In genomic region chr14:115392894-115393524, GRCm38 (mm10) we compare ENCODE assay signal across 9 mouse cellular contexts.
DNase-seq lines count a peak whose midpoint lies in the region; ATAC-seq and TF ChIP-seq lines count a peak whose summit lies in the region.
"Had no signal": no experiment of that assay in that cellular context is flagged by ENCODE, and none has a peak within 500 bp of the region (broad histone marks: within the 10 kb centered on the region; RNA-seq: fewer than 3 reads in every experiment).

No protein-coding gene starts in this region.

- no peaks in the 10 kb centered on the region for H3K9me3 ChIP-seq in liver, embryonic 12.5 days (replicated peaks)
- H3K9me3 ChIP-seq in limb, embryonic 14.5 days (ENCODE audit: control insufficient read depth, low read length) = no peaks in the 10 kb centered on the region
- no peaks in the 10 kb centered on the region for H3K9me3 ChIP-seq in neural tube, embryonic 14.5 days (ENCODE audit: control insufficient read depth, low read length)

- H3K4me1 ChIP-seq in liver, embryonic 12.5 days = no peaks in the 10 kb centered on the region
- H3K4me1 ChIP-seq in limb, embryonic 14.5 days (ENCODE audit: control insufficient read depth, insufficient read depth, low read length) = no peaks in the 10 kb centered on the region
- no peaks in the 10 kb centered on the region for H3K4me1 ChIP-seq in neural tube, embryonic 14.5 days (ENCODE audit: control insufficient read depth, insufficient read depth, low read length)

- H3K9ac ChIP-seq in liver, embryonic 12.5 days = no peak overlapping the region
- H3K9ac ChIP-seq in limb, embryonic 14.5 days (ENCODE audit: low read depth, low read length, severe bottlenecking) = no peak overlapping the region
- no peak overlapping the region for H3K9ac ChIP-seq in neural tube, embryonic 14.5 days (replicated peaks; ENCODE audit: low read depth, low read length)

- 41% methylated on average over 14 of the region's 14 CpGs for WGBS in liver, embryonic 12.5 days (ENCODE audit: insufficient replicate concordance)
- WGBS in limb, embryonic 14.5 days = 47% methylated on average over 14 of the region's 14 CpGs
- 50% methylated on average over 14 of the region's 14 CpGs for WGBS in neural tube, embryonic 14.5 days

- H3K36me3 ChIP-seq in liver, embryonic 12.5 days = no peaks in the 10 kb centered on the region
- H3K36me3 ChIP-seq in limb, embryonic 14.5 days (ENCODE audit: control insufficient read depth, insufficient read depth, low read length) = no peaks in the 10 kb centered on the region
- no peaks in the 10 kb centered on the region for H3K36me3 ChIP-seq in neural tube, embryonic 14.5 days (ENCODE audit: control insufficient read depth, insufficient read depth, low read length)

- no peaks in the 10 kb centered on the region for H3K27me3 ChIP-seq in liver, embryonic 12.5 days (replicated peaks)
- H3K27me3 ChIP-seq in limb, embryonic 14.5 days (ENCODE audit: control insufficient read depth, insufficient read depth, low read length) = no peaks in the 10 kb centered on the region
- H3K27me3 ChIP-seq in neural tube, embryonic 14.5 days (ENCODE audit: control insufficient read depth, insufficient read depth, low read length) = no peaks in the 10 kb centered on the region

- DNase-seq in liver = peak; percentile 6
- peak; percentile 23 for DNase-seq in cerebellum, adult 9-10 months
- peak; percentile 10 to 82 for DNase-seq in frontal cortex, adult 2 months (ENCODE audit: extremely low spot score in 1 of 2, low spot score in 1 of 2)
- peak; percentile 59 for DNase-seq in kidney, postnatal 10 days
- DNase-seq in limb, embryonic 14.5 days (ENCODE audit: low spot score) = peak; percentile 67
- no peak for DNase-seq in urinary bladder, adult 2 months (ENCODE audit: low spot score)

- H3K4me3 ChIP-seq in liver, embryonic 12.5 days = no peak overlapping the region
- no peak overlapping the region for H3K4me3 ChIP-seq in limb, embryonic 14.5 days (replicated peaks; ENCODE audit: low read length)
- H3K4me3 ChIP-seq in neural tube, embryonic 14.5 days (ENCODE audit: low read depth, low read length) = no peak overlapping the region
- H3K4me3 ChIP-seq: erythroblast, embryonic 14.5 days had no signal

- no peak for TF ChIP-seq POLR2A in limb, embryonic 14.5 days (IDR thresholded peaks at IDR 0.05; ENCODE audit: borderline replicate concordance, extremely low read depth, insufficient read depth, insufficient read length)

- no peak overlapping the region for H3K27ac ChIP-seq in liver, embryonic 12.5 days
- H3K27ac ChIP-seq in limb, embryonic 14.5 days (replicated peaks; ENCODE audit: low read depth, low read length) = no peak overlapping the region
- no peak overlapping the region for H3K27ac ChIP-seq in neural tube, embryonic 14.5 days (ENCODE audit: low read depth, low read length)

- H3K4me2 ChIP-seq in liver, embryonic 12.5 days = no peak overlapping the region
- H3K4me2 ChIP-seq in limb, embryonic 14.5 days (replicated peaks; ENCODE audit: low read depth, low read length, severe bottlenecking) = no peak overlapping the region
- no peak overlapping the region for H3K4me2 ChIP-seq in neural tube, embryonic 14.5 days (ENCODE audit: low read depth, low read length)

- no peak for ATAC-seq in liver, embryonic 12.5 days
- ATAC-seq in limb, embryonic 14.5 days (ENCODE audit: low FRiP score, low read depth) = peak; percentile 67
- peak; percentile 63 for ATAC-seq in neural tube, embryonic 14.5 days (ENCODE audit: low read depth)
